Mouse (Mus musculus): Measurements from ENCODE around the gene Pla2g12b. TPM values are rescaled to one million over a fixed set of nuclear protein-coding genes. Genes with fewer than 3 reads are reported as not detected.

Gene Pla2g12b
- total and polyA plus RNA-seq, 3 experiments = not detected

DNA sequence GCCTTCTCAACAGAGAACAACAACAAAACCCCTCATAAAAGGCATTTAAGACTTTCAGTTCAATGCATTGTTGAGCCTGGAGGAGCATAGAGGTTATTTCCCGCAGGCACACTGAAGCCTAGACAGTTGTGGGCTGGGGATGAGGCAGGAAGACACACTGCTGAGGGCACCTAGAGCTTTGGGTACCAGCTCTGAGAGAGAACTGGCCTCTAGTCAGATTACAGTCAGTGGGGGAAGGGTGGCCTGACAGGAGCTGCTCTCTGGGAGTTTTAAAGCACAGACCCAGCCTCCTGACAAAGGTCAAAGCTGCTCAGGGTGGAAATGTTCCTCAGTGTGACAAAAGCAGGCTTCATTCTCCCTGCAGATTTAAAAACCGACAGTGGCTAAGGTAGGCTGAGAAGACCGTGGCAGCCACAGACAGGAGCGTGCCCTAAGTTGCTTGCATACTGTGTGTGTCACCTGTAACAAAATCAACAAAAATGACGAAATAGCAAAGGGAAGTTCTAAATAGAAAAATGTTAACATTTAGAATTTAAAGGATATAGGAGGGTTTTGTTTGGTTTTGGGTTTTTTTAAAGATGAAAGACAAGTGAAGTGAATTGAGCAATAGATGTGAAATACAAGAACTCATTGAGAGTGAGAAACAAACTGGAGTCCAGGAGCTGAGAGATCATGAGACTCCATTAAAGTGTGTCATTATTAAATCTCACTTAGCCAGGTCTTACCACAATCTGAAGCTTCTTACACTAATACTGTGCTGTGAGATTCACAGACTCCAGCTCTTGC is 37.5 kb upstream of the Pla2g12b start:
- no peak for TF ChIP-seq TAL1 (conservative IDR thresholded peaks at IDR 0.05; ENCODE audit: low read depth, low read length)
- no peak for TF ChIP-seq GATA2 (IDR thresholded peaks at IDR 0.05; ENCODE audit: borderline replicate concordance, low read depth, low read length)
- TF ChIP-seq GATA1 (IDR thresholded peaks at IDR 0.05; ENCODE audit: borderline replicate concordance, low read length) = no peak
- no peak for TF ChIP-seq CTCF (IDR thresholded peaks at IDR 0.05; ENCODE audit: low read depth, low read length)
- no peak for TF ChIP-seq POLR2AphosphoS5 (IDR thresholded peaks at IDR 0.05; ENCODE audit: insufficient replicate concordance, low read depth, low read length)
- ATAC-seq (ENCODE audit: extremely low read depth, insufficient number of reproducible peaks, low FRiP score, poor library complexity, severe bottlenecking) (no peak), DNase-seq (ENCODE audit: low spot score) (no peak)
- peaks cover 94% of the 10 kb centered on the region for H3K36me3 ChIP-seq (replicated peaks)
- no peaks in the 10 kb centered on the region for H3K27me3 ChIP-seq (ENCODE audit: insufficient read depth, low read length)
- peaks cover 7% of the 10 kb centered on the region; the same call in 1 of the 2 replicates for H3K4me1 ChIP-seq (ENCODE audit: insufficient read depth, low read depth, low read length)
- no peak overlapping the region for H3K4me3 ChIP-seq (ENCODE audit: low read depth, low read length)
- H3K9me3 ChIP-seq (replicated peaks) = no peaks in the 10 kb centered on the region

DNA sequence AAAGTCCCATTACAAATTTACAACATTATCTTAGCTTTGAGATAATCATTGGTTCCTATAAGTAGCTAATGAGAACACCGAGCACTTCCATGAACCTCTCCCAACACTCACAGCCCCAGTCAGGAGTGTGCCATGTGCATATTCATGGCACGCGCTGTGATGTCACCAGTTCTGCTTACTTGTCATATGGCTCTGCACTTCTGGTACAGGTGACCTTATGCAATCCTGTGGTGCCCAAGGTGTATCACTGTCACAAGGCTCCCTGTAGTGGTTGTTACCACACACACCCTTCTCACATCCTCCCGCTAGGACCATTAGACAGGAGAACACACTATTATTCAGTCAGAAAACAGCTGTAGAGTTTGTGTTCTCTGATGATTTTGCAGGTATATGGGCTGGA is 36.7 kb upstream of the Pla2g12b start:
- Histone ChIP-seq H3K4me1 (ENCODE audit: insufficient read depth, low read depth, low read length) (peaks cover 7% of the 10 kb centered on the region; the same call in 1 of the 2 replicates), H3K9me3 (replicated peaks) (no peaks in the 10 kb centered on the region), H3K36me3 (replicated peaks) (peaks cover 95% of the 10 kb centered on the region), H3K4me3 (ENCODE audit: low read depth, low read length) (no peak overlapping the region), H3K27me3 (ENCODE audit: insufficient read depth, low read length) (no peaks in the 10 kb centered on the region)
- no peak for ATAC-seq (ENCODE audit: extremely low read depth, insufficient number of reproducible peaks, low FRiP score, poor library complexity, severe bottlenecking)
- DNase-seq (ENCODE audit: low spot score) = no peak
- TF ChIP-seq CTCF (IDR thresholded peaks at IDR 0.05; ENCODE audit: low read depth, low read length) = no peak
- no peak for TF ChIP-seq POLR2AphosphoS5 (IDR thresholded peaks at IDR 0.05; ENCODE audit: insufficient replicate concordance, low read depth, low read length)
- TF ChIP-seq GATA2 (IDR thresholded peaks at IDR 0.05; ENCODE audit: borderline replicate concordance, low read depth, low read length) = no peak
- TF ChIP-seq TAL1 (conservative IDR thresholded peaks at IDR 0.05; ENCODE audit: low read depth, low read length) = no peak
- TF ChIP-seq GATA1 (IDR thresholded peaks at IDR 0.05; ENCODE audit: borderline replicate concordance, low read length) = no peak

GRCm38 (mm10) chr10:59367206-59367605 is 36.3 kb upstream of the Pla2g12b start:
- ATAC-seq (ENCODE audit: extremely low read depth, insufficient number of reproducible peaks, low FRiP score, poor library complexity, severe bottlenecking) (no peak), DNase-seq (ENCODE audit: low spot score) (no peak)
- H3K9me3 ChIP-seq (replicated peaks) = no peaks in the 10 kb centered on the region
- no peak overlapping the region for H3K4me3 ChIP-seq (ENCODE audit: low read depth, low read length)
- H3K36me3 ChIP-seq (replicated peaks) = peaks cover 93% of the 10 kb centered on the region
- H3K4me1 ChIP-seq (ENCODE audit: insufficient read depth, low read depth, low read length) = peaks cover 7% of the 10 kb centered on the region; the same call in 1 of the 2 replicates
- TF ChIP-seq GATA1 (IDR thresholded peaks at IDR 0.05; ENCODE audit: borderline replicate concordance, low read length) (no peak), POLR2AphosphoS5 (IDR thresholded peaks at IDR 0.05; ENCODE audit: insufficient replicate concordance, low read depth, low read length) (no peak), GATA2 (IDR thresholded peaks at IDR 0.05; ENCODE audit: borderline replicate concordance, low read depth, low read length) (no peak), TAL1 (conservative IDR thresholded peaks at IDR 0.05; ENCODE audit: low read depth, low read length) (no peak), CTCF (IDR thresholded peaks at IDR 0.05; ENCODE audit: low read depth, low read length) (no peak)
- no peaks in the 10 kb centered on the region for H3K27me3 ChIP-seq (ENCODE audit: insufficient read depth, low read length)

DNA sequence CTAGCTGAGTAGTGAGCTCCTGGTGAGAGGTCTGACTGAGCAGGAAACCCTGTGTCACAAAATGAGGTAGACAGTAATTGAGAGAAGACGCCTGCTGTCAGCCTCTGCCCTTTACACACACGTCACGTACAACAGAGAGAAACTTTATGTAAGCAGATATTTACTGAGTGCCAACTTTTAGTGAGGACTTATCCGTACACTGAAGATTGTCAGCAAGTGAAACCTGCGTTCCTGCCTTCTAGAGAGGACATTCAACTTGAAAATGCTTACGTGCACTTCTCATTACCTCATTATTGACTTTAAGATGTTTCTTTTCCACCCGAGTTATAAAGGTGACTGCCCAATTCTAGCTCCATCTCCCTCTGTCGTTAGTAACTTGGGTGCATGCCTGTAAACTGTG is 34.7 kb upstream of the Pla2g12b start:
- no peak for DNase-seq (ENCODE audit: low spot score)
- Histone ChIP-seq H3K4me3 (ENCODE audit: low read depth, low read length) (no peak overlapping the region), H3K36me3 (replicated peaks) (peaks cover 90% of the 10 kb centered on the region), H3K27me3 (ENCODE audit: insufficient read depth, low read length) (no peaks in the 10 kb centered on the region), H3K4me1 (ENCODE audit: insufficient read depth, low read depth, low read length) (no peaks in the 10 kb centered on the region), H3K9me3 (replicated peaks) (no peaks in the 10 kb centered on the region)
- TF ChIP-seq TAL1 (conservative IDR thresholded peaks at IDR 0.05; ENCODE audit: low read depth, low read length) (no peak), GATA2 (IDR thresholded peaks at IDR 0.05; ENCODE audit: borderline replicate concordance, low read depth, low read length) (no peak), POLR2AphosphoS5 (IDR thresholded peaks at IDR 0.05; ENCODE audit: insufficient replicate concordance, low read depth, low read length) (no peak), CTCF (IDR thresholded peaks at IDR 0.05; ENCODE audit: low read depth, low read length) (no peak), GATA1 (IDR thresholded peaks at IDR 0.05; ENCODE audit: borderline replicate concordance, low read length) (no peak)
- no peak for ATAC-seq (ENCODE audit: extremely low read depth, insufficient number of reproducible peaks, low FRiP score, poor library complexity, severe bottlenecking)

DNA sequence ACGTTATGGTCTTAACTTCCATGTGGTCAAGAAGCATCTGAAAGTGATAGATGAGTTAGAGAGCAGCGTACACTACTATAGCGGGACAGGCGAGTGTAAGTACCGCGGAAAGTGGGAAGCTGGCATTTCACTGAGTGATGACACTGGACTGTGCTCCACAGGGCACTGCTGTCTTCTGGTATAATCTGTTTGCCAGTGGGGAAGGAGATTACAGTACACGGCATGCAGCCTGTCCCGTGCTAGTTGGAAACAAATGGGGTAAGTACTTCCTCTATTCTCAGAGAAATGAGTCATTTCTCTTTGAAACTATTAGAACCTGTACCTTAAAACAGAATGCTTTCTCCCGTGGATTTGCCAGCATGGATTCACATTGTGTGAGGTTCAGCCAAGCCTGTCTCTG is 34.0 kb upstream of the Pla2g12b start:
- no peak for DNase-seq (ENCODE audit: low spot score)
- no peak for ATAC-seq (ENCODE audit: extremely low read depth, insufficient number of reproducible peaks, low FRiP score, poor library complexity, severe bottlenecking)

DNA sequence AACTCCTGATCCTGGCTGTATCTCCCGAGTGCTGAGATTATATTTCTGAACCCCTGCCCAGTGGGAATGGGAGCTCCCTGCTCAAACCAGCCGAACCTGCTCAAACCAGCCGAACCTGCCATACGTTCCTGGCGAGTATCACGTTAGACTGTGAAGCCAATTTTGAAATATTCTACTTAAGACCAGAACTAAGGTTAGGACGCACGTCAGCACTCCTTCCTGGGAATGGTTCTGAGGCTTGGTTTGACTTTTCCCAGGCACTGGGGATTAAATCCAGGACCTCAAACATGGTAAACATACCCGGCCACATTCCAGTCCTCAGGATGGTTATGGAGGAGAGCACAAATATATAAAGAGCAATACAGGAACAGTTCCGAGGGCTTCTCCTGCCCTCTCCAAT is 25.6 kb upstream of the Pla2g12b start:
- DNase-seq (ENCODE audit: low spot score) (no peak), ATAC-seq (ENCODE audit: extremely low read depth, insufficient number of reproducible peaks, low FRiP score, poor library complexity, severe bottlenecking) (no peak)
- Histone ChIP-seq H3K4me1 (ENCODE audit: insufficient read depth, low read depth, low read length) (peaks cover 8% of the 10 kb centered on the region), H3K36me3 (replicated peaks) (peaks cover 19% of the 10 kb centered on the region), H3K9me3 (replicated peaks) (no peaks in the 10 kb centered on the region), H3K27me3 (ENCODE audit: insufficient read depth, low read length) (no peaks in the 10 kb centered on the region), H3K4me3 (ENCODE audit: low read depth, low read length) (no peak overlapping the region)
- no peak for TF ChIP-seq CTCF (IDR thresholded peaks at IDR 0.05; ENCODE audit: low read depth, low read length)

More for the DNA sequence above, 34.0 kb upstream of the Pla2g12b start:
- H3K4me1 ChIP-seq (ENCODE audit: insufficient read depth, low read depth, low read length) = no peaks in the 10 kb centered on the region
- TF ChIP-seq TAL1 (conservative IDR thresholded peaks at IDR 0.05; ENCODE audit: low read depth, low read length) (no peak), GATA1 (IDR thresholded peaks at IDR 0.05; ENCODE audit: borderline replicate concordance, low read length) (no peak), POLR2AphosphoS5 (IDR thresholded peaks at IDR 0.05; ENCODE audit: insufficient replicate concordance, low read depth, low read length) (no peak), CTCF (IDR thresholded peaks at IDR 0.05; ENCODE audit: low read depth, low read length) (no peak), GATA2 (IDR thresholded peaks at IDR 0.05; ENCODE audit: borderline replicate concordance, low read depth, low read length) (no peak)
- peaks cover 88% of the 10 kb centered on the region for H3K36me3 ChIP-seq (replicated peaks)
- no peaks in the 10 kb centered on the region for H3K9me3 ChIP-seq (replicated peaks)
- no peaks in the 10 kb centered on the region for H3K27me3 ChIP-seq (ENCODE audit: insufficient read depth, low read length)
- no peak overlapping the region for H3K4me3 ChIP-seq (ENCODE audit: low read depth, low read length)

Data from G1E (cell line).